Mouse (Mus musculus) liver, postnatal 0 days (tissue): ENCODE measurements around the gene Dnajb14.

Source experiments
- CTCF ChIP-seq: sonication (generic); IDR thresholded peaks from 2 replicates; pipeline ENCODE4 v1.5.1; 2016; ENCODE audit warnings: antibody characterized with exemption, low read depth
- EP300 ChIP-seq: IDR thresholded peaks from 2 replicates; pipeline ENCODE4 v1.6.1; 2016; ENCODE audit warnings: antibody characterized with exemption, low read depth, mild to moderate bottlenecking

GRCm38 (mm10) chr3:137895196-137895595 is 27.7 kb downstream of the Dnajb14 start:
- TF ChIP-seq CTCF (peak; percentile 72), EP300 (no peak)
